Mouse (Mus musculus) mouse trophoblast stem cell (cell line): Measurements from ENCODE around the gene Vav2.

Source experiments
- in situ Hi-C, 2 experiments: fragments of 300-500 bp; cut with MseI, MboI; formaldehyde crosslinking; loops; 2 replicates in 1 of 2; 3 replicates in 1 of 2; pipeline ENCODE4 v1.15.1; 2025

Vav2 gene

DNA sequence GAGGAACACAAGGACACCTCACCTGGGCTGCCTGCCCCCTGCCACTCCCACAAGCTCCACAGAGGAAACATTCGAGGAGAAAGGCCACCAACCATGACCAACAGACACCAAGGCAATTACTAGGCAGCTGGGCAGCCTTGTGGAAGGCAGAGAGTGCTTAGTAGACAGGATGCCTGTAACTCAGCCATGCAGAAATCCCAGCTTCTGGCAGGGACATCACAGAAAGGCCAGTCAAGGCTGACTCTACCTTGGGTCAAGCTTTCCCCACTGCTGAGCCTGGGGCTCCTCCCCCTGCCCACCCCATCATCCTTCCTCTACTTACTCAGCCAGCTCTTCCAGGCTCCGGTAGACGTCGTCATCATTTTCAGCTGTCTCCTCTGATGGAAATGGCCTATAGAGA, 108.2 kb downstream of the Vav2 start:
- in situ Hi-C loops, result no loop called here

DNA sequence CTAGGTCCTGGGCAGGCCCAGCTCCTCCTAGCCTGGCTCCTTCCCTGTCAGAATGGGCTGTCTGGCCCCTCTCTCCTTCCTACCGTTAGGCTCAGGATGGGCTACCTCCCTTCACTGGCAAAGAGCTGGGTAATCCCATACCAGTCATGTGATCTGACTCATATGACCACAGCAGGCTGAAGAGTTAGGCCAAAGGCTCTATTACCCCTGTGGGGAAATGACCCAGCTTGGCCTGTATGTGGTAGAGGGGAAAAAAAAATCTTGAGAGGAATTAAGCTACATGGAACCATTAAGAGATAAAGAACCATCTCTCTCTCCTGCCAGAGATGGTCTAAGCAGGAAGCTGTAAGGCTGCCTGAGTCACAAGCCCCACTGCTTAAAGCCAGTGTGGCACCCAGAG, 108.6 kb downstream of the Vav2 start:
- in situ Hi-C loops, result no loop called here

DNA sequence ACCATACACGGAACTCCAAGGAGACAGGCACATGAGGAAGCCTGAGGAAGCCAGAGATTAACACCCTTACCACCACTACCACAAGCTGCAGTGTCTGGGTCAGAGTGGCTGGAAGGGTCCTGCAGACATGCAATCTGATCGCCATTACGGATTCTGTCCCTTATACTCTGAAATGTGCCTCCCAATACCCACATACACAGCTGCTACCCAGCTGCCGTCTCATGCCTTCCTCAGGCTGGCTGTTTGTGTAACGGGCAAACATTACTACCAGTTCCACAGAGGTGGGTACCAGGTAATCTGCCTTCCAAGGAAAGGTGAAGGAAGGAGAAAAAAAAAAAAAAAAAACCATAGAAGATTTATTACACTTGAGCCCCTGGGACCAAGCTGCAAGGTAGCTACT, 110.7 kb downstream of the Vav2 start:
- in situ Hi-C loops, result no loop called here

DNA sequence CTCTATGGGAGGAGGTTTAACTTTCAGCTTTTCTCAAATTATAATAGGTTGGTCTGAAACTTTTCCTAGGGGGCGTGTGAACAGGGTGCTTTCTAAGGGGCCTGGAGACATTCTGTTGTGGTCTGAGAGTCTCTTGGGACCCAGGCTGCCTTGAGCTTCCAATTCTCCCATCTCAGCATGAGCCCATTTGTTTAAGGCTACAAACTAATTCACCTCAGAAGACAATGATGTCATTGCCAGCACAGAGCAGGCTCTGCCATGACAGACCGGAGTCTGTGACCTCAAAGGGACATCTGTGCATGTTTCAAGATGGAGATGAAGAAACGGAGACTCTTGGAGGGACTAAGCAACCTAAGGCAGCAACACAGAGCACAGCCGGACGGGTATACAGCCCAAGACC, 112.6 kb downstream of the Vav2 start:
- in situ Hi-C loops, result no loop called here

DNA sequence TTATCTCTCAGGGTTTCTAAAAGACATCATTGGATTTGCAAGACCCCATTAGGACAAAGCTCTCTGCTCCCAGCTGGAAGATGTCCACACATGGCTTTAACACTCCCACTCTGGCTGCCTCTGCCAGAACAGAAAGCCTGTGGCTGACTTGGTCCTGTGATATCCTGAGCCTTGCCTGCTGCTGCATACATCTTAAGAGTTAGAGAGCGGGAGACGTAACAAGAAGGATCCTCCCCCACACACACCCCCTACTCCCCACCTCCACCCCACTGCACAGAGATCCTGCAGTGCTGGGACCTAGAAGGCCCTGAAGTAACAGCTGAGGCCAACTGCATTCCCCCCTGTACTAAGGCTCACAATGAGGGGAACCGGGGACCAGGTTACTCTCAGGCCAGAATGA, 114.3 kb downstream of the Vav2 start:
- in situ Hi-C loops, result no loop called here

DNA sequence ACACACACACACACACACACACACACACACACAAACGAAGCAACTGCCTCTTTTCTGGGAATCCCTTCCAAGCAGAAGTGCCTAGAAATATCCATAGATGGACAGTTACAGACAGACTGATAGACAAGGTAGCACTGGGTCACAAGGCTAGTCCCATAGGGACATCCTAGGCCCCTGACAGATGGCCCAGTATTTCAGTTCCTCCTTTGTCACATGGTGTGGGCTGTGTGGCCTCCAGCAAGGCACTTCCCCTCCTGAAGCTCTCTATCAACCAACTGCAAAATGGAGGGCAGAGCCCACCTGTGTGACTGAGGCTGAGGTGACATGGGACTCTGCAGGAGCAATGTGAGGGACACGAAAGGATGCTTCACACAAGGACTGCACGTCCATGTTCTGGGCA, 115.2 kb downstream of the Vav2 start:
- in situ Hi-C loops, result no loop called here

DNA sequence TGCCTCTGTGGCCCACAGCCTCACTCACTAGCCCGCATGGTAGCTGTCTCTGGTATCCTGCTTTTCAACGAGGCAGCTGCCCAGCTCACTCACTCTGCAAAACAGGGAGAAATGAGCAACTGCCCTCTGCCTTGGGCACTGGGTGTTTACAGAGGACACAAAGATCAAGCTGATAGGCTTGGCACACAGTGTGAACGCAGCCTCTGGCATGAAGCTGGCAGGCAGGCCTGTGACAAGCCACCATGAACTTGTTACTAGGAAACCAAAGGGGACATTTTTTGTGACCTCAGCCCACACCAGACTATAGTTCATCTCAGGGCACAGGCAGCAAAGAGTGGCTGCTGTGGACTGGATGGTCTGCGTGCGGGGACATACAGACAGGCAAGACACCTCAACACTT, 115.9 kb downstream of the Vav2 start:
- in situ Hi-C loops, result no loop called here

DNA sequence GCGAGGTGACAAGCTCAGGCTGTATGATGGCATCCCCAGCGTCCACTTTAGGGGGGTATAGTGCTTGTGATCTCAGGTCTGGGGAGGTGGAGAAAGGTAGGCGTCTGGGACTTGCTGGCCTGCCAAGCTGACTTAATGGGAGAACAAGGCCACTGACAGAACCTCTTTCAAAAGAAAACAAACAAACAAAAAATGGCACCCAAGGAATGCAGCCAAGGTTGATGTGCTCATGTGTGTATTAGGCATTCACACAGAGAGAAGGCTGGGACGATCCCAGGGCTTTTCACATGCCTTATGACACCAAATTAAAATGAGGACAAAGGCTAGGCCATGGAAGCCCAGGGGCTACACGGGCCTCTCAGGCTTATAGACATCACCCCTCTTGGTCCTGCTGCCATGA, 116.6 kb downstream of the Vav2 start:
- in situ Hi-C loops, result no loop called here

DNA sequence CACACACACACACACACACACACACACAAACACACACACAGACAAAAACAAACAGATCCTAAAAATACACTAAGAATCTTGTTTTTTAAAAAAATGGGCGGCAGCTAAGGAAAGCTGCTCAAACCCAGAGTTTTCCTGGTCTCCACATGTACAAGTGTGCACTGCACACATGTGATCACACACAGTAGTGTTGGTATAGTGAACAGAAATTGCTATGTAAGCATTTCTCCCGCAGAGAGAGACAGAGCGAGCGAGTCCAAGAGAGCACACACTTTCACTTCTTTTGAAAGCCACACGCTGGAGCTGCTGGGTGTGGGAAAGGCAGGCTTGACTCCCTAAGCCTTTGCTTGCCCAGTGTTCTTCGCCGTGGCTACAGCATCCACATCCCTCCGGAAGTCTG, 120.2 kb downstream of the Vav2 start:
- in situ Hi-C loops, result no loop called here

DNA sequence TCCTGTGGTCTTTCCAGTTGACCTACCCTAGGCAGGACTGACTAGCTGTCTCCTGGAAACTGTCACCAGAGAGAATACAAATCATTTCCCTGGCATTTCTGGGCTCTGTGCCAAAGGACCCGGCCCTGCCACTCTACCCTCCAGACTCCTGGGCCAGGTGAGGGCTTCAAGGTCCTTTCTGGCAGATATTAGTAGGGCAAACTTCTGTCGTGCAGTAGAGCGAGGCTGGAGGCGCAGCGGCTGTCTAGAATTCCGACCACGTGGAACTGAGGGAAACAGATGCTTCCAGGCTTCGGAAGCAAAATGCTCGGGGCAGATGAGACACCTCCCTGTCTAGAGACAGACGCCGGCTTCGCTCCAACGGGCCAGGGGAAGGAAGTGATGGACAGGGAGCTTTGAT, 122.1 kb downstream of the Vav2 start:
- in situ Hi-C loops, result no loop called here

DNA sequence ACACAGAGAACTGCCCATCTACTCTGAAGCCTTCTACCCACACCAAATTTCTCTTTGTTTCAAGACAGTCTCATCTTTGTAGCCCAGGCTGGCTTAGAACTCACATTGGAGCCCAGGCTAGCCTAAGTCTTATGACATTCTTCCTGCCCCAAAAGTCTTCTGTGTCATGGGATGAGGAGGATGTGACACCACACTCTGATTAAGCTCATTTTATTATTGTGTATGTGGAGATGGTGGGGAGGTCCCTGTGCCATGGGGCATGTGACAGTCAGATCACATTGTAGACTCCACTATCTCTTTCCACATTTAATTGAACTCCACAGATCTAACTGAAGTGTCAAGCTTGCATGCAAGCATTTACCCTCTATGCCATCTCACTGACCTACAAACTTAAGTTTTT, 122.8 kb downstream of the Vav2 start:
- in situ Hi-C loops, result no loop called here

DNA sequence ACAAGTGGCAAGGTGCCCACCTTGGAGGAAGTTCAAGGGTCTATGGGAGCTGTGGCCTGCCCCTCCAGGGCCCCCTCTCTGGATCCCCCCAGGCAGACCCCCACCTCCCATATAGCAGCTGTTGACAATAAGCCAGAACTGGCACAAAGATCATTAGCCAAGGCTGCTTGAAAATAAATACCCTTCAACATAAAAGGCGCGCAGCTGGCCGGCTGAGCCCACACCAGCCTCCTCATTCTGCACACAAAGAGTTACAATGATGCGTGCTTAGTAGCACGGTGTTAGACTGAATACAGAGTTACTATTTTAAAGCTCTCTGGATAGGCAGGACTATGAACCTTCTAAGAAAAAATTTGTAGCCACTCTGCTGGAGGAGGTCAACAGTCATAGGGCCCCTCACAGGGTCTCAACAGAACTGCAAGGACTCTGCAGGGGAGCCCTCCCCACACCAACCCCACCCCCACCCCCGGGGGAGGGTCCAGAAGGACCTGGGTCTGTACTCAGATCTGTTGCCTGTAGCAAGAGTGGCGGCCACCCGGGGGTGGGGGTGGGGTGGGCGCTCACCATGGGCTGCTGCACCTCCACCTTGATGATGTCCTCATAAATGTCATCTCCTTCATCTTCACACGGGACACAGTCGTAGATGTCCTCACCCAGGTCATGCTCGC, 125.3 kb downstream of the Vav2 start:
- in situ Hi-C loops, result no loop called here

DNA sequence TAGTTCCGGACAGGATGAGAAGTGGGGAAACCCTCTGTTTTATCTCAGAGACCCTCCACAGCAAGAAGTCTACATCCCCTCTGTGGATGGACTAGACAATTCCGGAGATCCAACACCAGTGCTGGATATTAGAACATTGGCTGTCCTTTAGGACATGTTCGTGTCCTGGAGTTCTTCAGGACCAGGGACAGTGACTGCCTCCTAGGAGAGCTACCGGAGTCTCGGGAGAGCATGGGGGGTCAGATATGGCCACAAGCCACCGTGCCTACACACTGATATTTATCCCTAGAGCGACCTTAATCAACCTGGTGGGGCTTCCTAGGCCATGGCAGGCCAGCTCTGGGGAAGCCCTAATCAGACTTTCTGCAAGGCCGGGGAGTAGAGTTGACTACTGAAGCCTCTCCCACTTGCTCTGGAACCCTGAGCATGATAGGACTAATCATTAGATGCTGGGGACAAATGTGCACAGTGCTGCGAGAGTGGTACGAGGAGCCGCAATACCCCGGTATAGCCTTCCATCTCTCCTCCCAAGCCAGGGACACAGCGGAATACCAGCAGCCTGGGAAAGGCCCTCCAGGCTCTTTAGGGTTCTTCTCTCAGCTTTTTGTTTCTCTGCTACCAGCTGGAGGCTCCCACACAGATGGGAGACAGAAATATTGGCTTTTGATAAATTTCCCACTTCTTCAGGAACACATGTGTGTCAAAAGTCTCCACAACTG, 125.9 kb downstream of the Vav2 start:
- in situ Hi-C loops, result no loop called here

DNA sequence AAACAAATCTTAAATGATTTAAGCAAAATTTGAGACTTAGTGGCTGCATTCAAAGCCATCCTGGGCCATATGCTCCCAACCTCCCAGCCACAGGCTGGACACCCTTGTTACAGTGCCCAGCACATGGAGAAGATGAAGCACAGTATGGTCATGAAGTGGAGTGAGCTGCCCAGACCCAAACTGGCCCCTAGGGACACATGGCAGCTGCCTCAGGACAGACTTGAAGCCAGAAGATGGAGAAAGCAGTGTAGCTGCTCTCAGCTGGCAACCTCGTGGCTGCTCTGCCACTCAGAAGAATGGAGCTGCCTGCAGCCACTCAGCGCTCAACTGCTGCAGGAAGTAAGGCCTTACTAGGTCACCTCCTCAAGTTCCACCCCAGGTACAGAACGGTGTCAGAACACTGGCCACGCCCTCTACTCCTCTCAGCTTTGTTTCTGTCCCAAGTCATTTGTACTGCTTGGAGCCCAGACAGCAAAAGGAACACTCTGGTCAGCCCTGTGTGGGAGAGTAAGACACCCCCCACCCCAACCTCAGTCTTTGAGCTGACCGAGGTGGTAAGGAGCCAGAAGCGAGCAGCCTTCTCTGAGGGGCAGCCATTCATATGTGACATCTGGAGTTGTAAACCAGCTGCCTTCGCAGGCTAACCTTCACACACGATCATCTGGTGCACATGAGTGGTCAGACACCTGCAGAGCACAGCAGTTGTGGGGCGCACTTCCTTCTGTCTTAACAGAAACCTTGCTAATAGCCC, 130.0 kb downstream of the Vav2 start:
- in situ Hi-C loops, result no loop called here

DNA sequence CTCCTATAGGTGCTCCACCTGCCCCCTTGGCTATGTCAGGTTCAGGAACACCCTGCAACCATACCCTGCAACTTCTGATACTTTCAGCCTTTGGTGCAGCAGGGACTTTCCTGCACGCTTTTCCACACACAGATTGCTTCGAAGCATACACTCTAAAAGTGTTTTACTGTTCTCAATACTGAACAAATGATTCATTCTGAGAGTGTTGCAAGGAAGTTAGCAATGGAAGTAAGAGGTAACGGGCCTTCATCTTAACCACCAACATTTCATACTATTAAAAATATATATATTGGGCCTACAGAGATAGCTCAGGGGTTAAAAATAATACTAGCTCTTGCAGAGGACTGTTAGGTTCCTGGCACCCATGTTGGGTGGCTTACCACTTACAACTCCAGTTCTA, 132.1 kb downstream of the Vav2 start:
- in situ Hi-C loops, result no loop called here

DNA sequence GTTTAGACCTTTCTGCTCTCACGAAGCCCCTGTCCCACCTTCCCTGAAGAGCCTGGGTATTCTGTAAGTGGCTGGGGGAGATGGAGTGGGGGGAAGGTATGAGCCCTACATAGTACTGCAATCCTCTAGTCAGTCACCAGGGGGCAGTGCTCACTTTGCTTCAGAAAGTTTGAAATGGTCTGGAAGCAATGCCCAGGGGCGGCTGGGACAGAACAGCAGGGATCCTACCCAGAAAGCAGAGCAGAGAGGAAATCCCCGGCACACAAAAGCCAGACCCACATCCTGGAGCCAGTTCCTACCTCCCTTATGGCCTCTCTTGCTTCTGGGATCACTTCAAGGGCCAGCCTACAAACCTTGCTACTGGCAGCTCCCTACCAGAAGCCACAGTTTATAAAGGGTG, 137.8 kb downstream of the Vav2 start:
- in situ Hi-C loops, result no loop called here

DNA sequence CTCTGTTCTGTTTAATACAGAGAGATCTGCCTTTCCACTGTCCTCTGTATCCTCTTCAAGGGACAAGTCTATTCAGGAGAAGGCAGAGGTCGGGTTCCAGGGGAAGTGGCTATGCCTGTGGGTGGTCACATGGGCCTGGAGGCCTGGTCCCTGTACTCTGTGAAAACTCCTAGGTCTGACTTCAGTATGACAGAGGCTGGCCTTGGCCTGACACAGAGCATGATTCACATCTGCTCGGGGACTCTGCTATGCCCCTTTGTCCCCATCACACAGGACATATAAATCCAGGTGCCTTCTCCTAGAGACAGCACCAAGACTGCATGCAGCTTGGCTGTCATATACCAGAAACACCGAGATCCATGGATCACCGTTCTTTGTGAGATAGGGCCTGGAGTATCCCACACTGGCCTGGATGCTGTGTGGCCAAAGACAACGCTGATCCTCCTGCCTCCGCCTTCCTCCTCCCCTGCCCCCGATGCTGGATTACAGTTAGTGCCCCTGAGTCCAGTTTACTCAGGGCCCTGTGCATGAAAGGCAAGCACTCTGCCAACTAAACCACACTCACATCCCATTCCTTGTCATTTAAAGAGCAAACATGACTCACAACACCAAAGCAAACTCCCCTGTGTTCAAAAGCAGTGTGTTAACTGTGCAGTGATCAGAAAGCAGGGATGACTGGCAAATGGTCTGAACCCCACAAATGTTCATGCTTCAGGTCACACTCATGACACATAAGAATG, 139.7 kb downstream of the Vav2 start:
- in situ Hi-C loops, result no loop called here

DNA sequence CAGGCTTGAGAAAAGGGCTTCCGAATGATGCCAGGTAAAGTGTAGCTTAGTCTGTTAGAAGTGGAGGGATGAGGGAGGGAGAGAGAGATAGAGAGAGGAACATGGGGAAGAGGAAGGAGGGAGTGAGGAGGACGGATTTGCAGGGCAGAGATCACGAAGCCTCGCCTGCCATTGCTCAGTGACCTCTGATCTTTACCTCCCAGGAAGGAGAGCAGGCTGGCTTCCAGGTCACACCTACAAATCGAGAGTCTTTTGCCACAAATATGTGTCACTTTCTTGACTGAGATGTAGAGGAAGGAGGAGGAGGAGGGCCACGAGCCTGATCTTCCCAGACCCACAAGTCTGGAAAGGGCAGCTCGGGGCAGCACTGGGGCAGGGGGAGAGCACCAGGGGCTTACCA, 142.4 kb downstream of the Vav2 start:
- in situ Hi-C loops, result loop anchor here (5.0 kb wide), 1 partner anchor 143 kb away; the partner anchor contains the start of gene Vav2 (in 2 of the 2)

DNA sequence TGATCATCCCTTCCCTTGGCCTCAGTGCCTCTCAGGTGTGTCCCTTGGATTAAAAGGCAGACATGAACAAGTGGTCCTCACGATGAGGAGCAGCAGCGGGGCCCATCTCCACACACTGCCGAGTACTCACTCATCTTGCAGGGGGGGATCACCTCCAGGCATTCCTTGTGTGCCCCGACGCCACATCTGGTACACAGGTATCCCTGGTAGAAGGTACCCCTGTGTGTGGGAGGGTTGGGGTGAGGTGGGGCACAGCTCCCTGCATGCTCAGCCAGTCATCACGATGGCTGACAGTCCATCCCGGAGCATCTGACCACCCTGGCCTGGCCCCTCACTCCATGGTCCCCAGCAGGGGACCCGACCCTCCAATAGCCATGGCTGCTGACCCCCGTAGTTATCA, 145.1 kb downstream of the Vav2 start:
- in situ Hi-C loops, result loop anchor here (5.0 kb wide), 1 partner anchor 146 kb away; the partner anchor contains the start of gene Vav2 (in 2 of the 2)

DNA sequence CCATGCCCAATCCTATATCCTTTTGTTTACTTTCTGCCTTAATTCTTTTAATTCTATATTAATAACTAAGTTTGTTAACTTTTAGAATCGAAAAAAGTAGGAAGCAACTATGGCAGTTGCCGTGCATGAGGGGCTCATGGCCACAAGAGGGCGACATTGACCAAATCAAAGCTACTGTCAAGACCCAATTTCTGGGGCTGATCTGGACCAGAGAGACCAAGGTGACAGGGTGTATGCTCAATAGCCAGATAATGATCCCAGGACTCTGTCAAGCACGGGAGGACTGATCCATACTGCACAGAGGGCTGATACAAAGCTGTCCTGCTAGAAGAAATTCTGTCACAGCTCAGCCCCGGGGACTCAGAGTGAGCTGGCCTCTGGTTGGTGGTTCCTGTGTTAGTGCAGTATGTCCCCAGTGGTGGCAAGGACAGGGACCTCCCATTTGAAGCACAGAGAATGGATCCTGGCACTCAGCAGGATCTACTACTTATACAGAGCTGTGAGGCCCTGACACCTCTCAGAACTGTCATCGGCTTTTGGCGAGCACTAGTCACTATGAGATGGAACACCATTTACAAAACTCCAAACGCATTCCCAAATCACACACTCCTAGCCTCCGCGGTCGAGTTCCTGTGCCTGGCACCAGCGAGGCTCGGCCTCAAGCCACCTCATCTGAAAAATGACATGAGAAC, 145.8 kb downstream of the Vav2 start:
- in situ Hi-C loops, result loop anchor here (5.0 kb wide), 1 partner anchor 146 kb away; the partner anchor contains the start of gene Vav2 (in 2 of the 2)

DNA sequence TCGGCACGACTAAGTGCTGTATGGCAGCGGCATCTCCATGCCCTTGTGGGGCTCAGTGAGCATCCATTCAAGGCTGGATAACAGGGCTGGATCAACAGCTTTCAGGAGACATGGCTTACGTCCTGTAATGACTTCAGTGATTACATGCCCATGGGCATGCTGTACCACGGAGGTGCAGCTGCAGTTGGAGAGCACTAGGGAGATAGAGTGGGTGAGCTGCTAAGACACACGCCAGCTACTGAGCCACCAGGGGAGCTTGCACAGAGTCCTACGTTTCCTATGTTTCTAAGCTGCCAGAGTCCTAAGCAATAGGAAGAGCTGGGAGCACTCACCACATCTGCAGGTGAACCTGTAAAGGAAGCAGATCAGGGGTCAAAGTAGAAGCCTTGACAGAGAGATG, 148.0 kb downstream of the Vav2 start:
- in situ Hi-C loops, result no loop called here
